Mouse (Mus musculus) gastrocnemius, postnatal 4 days (tissue): ENCODE data around the gene Ptpn13. TPM values are rescaled to one million over a fixed set of nuclear protein-coding genes. Genes with fewer than 3 reads are reported as not detected.
A peak's percentile ranks its signal among the peaks of the same experiment; 100 is the strongest.

Experiments
- DNase-seq, 2 experiments: peaks; one replicate each; pipeline ENCODE4 v3.0.0; 2021 to 2022; ENCODE audit warnings: low spot score in 2 of 2, mixed read lengths in 2 of 2
- total RNA-seq, 2 experiments: library from RNA; stranded (reverse); gene quantifications; 2 replicates each; pipeline ENCODE4 v1.2.3; 2021

Ptpn13 gene
- total RNA-seq, 2 experiments from 2014 or later = 8.8 to 10.1 TPM

- no peak for DNase-seq
Measured at GRCm38 (mm10) chr5:103591846-103592245, 166.9 kb downstream of the Ptpn13 start.

GRCm38 (mm10) chr5:103592706-103593105 is 167.7 kb downstream of the Ptpn13 start:
- DNase-seq = no peak

- DNase-seq = no peak
Measured at GRCm38 (mm10) chr5:103593575-103593974, 168.6 kb downstream of the Ptpn13 start.

DNA sequence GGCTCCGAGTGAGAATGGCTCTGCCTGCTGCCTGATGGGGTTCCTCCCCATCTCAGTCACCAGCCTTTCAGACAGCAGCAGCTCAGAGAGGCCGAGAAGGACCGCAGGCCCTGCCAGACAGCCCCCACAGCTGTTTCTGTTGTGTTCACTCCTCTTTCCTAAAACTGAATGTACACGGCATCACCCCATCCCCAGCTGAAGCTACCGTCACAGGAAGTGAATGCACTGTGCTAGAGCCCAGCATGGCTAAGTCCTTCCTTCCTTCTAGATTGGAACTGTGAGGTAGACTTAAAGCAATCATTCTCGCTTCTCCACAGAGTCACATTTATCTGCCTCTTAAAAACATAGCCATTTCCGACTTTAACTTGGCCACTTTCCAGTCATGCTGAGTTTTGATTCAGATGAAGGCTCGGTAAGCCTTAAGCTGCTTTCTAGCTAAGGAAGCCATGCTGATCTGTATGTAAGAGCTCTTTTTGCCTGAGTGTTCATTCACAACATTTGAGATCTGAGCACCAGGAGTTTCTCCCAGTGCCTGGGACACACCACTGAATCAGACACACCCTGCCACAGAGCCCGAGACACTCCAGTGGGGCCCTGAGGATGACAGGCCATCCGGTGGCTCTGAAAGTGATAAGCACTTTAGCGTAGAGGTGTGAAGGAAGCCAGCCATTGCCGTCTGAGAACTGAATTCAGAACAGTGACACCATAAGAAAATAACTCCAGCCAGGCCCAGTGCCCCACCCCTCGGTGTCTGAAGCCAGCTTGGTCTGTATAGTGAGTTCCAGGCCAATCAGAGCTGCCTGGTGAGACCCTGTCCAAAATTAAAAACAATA is 170.6 kb downstream of the Ptpn13 start:
- no peak for DNase-seq

DNA sequence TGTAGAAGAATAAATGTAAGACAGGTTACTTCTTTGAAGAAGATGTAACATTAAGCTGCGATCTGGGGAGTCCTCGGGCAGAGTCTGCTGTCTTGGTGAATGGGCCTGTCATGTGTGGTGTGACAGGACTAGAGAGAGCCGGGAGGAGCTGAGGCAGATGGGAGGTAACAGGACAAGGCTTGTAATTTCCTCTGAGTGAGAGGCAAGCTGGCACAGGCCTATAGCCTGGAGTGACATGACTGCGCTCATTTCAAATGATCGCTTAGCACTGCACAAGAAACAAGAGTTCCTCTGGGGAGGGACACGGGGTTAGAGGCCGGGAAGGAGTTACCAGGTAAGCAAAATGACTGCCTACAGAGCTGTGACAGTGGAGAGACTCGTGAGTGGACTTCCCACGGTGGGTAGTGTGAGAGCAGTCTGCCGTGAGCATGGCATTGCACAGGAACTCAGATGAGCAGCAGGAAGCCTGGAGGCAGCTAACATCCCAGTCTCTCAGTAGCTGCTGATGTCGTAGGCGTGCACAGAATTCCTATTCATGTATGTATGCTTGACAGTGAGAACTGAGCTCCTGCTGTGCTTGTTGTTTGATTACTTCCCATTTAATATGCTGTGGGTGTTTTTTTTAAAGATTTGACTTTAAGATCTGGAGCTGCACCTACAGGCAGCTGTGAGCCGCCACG is 171.6 kb downstream of the Ptpn13 start:
- no peak for DNase-seq

DNA sequence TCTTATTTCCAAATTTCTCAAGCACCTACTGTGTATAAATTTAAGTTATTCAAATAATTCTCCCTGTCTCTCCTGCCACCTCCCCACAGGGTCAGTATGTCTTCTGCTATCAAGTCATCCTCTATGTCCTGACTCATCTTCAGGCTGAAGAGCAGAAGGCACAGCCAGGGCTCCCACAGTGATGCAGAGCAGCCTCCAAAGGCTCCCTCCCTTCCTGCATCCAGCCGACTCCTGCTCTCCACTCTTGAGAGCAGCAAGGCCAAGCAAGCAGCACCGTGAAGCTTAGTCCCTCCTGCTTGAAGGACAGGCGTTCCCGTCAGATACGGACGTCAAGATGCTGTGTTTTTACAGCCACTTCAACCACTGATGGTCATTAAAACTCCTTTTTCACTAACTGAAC is 172.6 kb downstream of the Ptpn13 start:
- no peak for DNase-seq

DNA sequence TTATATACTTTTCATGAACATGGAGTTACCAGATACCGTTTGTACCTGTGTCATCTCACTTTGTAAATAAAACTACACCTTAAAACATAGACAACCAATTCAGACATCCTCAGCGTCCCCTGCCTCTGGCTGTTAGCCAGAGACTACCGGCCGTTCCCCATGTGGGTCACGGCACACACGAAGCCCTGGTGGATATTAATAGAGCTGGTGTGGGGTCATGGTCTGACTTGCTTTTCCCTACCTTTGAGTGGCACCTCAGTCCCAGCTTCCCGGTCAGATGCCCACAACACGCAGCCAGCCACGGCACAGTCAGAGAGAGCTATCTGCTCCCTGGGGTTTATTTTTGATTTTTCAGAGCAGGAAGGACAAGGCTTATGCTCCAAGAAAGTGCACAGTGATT is 173.3 kb downstream of the Ptpn13 start:
- DNase-seq = no peak

DNA sequence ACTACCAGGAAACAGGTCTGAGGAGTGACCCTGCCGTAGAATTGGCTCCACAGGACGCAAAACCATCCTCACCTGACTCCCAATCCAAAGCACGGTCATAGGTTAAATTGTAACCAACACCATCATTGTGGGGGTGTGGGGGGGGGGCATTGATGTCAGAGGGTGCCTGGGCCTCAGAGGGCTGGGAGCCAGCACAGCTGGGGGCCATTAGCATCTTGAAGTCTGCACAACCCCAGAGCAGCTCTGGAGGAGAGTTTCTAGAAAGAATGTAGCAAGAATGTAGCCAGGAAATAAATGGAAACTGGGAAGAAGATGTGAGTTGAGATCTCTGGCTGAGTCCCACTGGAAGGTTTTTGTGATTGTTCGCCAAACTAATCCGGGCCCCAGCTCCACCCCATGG is 173.9 kb downstream of the Ptpn13 start:
- DNase-seq = peak in 1 of 2 experiments; percentile 39

DNA sequence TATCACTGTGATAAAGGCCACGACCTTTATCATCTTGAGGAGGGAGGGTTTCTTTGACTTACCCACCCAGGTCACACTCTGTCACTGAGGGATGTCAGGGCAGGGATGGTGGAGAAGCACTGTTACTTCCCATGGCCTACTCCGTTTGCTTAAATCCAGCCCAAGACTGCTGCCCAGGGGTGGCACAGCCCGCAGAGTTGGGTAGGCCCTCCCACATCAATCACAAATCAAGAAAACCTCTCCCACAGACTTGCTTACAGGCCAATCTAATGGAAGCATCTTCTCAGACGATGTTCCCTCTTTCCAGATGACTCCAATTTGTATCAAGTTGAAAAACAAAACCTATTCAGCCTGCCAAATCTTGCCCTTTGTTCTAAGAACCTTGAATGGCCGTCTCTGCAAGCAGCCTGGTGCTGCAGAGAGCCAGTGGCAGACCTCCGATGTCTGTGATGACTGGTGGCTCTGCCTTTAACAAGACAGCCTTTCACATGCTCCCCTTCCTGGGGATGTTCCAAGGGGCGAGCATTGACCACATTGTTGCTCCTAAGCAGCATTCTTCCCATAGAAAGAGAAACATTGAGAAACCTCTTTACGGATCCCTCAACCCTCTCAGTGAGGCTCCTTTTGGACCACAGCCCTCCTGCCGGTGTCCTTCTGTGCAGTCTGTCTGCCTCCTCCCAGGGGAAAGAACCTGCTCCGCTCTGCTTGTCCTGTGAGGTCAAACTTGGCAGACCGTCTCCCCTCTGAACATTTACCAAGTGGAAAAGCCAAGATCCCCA is 178.3 kb downstream of the Ptpn13 start:
- peak in 1 of 2 experiments; percentile 37 for DNase-seq

DNA sequence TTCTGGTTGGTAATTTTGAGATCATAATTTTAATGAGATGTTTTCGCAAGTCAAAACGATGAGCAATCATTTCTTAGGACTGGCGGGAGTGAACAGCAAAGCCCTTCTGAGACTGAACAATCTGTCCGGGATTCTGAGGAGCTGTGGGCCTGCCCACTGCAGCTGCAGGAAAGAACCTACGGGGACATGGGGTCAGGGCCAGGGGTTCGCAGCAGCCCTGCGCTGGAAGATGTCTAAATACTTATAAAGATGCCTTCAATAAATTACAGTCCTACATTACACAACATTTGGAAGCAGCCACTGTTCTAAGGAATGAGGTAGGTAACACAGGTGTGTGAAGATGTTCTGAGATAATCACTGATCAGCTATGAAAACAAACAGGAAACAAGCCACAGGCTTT is 180.7 kb downstream of the Ptpn13 start:
- DNase-seq = no peak

DNA sequence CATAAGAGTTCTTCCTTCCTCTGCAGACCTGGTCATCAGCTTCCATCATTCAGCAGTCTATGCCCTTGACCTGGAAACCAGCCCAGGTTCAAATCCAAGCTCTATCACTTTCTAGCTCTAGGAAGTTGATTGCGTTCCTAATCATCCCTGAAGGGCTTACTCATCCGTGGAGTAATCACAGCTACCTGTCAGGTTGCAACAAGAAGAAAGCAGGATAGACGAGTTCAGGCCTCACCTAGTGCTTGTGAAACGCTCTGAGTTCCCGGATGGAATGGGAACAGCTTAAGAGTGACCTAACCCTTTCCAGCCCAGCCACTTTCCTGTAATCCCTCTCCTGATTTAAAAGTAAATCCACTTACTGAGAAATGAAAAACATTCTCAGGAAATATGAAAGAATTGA is 185.2 kb downstream of the Ptpn13 start:
- no peak for DNase-seq

DNA sequence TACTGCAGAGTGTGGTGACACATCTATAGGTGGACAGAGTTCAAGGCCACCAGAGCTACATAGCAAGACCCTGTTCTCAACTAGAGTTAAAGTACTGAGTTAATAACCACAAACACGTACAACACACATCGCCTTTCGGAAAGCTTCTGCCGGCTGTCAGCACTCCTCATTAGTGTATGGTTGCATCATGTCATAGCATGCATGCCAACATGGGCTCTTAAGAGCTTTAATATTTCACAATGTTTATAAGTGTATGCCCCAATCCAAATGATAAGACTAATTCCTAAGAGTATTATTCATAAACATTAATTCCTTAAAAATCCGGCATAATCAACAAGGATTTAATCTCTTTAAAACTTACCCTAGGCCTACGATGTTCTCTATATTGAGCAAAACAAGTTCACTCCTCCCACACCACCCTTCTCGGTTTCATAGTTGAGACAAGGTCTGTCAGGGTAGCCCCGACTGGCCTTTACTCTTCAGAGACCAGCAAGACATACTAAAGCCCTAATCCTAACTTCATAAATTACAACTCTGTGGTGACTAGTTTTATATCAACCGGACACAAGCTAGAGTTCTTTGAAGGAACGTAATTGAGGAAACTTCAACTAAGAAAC is 186.0 kb downstream of the Ptpn13 start:
- DNase-seq = no peak

DNA sequence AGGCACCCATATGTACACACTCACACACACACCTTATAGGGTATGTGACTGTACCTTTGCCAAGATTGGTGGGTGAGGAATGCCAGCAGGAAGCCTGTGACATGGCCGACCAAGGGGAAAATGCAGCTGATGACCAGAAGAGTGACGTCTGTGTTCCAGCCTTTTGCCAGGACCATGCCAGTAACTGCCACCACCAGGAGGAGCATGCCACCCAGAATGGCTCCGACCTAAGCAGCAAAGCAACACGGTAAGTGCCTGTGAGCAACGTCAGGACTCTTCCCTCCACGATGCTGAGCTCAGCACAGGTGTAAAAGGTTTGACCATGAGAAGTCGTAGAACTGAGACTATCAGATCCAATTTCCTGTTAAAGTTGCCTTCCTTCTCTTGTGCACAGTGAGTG is 187.3 kb downstream of the Ptpn13 start:
- DNase-seq = no peak

GRCm38 (mm10) chr5:103614356-103614755 is 189.4 kb downstream of the Ptpn13 start:
- DNase-seq = no peak

GRCm38 (mm10) chr5:103617191-103617590 is 192.2 kb downstream of the Ptpn13 start:
- DNase-seq = no peak

DNA sequence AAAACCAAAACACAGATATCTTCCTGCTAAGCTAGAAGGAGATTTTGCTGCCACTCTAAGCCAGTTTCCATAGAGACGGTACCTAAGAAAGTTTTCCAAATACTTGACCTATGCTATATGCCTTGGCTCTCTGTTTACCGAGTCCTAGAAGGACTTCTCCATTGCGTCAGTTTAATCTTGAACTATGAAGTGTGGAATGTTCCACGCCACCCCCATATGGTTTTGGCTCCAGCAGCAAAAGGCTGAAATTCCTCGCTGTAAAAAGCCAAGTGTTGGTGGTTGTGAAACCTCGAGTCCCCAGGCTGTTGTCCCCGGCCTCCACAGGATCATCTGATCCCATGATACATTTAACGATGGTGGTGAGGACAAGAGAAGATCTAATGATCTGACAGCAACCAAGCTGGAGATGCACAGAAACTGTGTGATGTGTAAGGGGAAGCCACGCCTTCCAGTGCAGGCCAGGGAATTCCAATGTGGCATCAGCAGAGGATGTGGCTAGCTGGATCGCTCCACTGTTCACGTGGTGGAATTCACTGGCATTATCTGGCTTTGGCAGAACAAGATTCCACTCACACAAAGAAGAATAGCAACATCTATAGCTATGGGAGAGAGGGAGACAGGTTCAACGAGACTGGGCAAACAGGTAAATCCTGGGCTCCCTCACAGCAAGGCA is 195.4 kb downstream of the Ptpn13 start:
- DNase-seq = no peak

DNA sequence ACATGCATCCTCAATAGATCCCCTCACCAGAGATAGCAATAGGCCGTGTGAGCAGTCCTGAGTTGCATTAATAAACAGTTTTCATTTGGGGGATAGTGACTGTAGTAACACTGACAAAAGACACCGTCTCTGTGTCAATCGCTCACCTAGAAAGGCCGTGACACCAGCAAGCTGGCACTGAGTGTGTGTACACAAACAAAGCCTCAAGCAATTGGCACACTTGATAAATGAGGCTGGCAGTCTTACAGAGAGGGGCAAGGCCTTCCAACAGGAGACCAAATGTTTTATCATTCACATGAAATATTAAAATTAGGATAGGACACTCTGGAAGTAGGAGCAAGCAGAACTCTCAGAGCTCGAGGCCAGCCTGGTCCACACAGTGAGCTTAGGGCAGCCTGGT is 197.3 kb downstream of the Ptpn13 start:
- no peak for DNase-seq

DNA sequence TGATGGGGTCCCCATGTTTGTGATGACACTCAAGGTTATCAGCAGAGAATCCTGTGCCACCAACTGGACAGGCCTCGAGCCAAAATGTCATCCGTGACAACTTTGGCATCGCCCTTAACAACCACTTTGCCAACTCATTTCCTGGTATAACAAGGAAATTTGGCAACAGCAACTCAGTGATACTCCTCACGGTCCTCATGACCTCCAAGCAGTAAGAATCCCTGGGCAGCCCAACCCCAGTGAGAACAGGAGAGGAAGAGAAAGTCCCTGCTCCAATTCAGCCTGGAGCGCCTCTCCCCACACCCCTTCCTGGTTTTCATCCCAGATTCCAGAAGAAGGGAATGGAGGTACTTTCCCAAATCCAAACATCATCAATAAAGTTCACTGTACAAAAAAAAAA is 199.8 kb downstream of the Ptpn13 start:
- DNase-seq = no peak

GRCm38 (mm10) chr5:103628499-103628898 is 203.5 kb downstream of the Ptpn13 start:
- no peak for DNase-seq

GRCm38 (mm10) chr5:103629111-103629764 is 204.2 kb downstream of the Ptpn13 start, which contains the start of gene Slc10a6:
Gene Slc10a6, minus strand, starts transcription at chr5:103629403.
- DNase-seq = peak; percentile 21 to 75
